In genomic region chr8:104536028-104536427, GRCm38 (mm10) we compare ENCODE assay signal across 1 mouse cellular context.
TF ChIP-seq lines count a peak whose summit lies in the region.

No protein-coding gene starts in this region.

TF ChIP-seq in MEL, 35 proteins besides CTCF, POLR2A, EP300 and RAD21 (continued from another document):
- TF ChIP-seq MAFK (IDR thresholded peaks at IDR 0.05; ENCODE audit: borderline replicate concordance, low read depth, low read length): peak; percentile 79
